Mouse (Mus musculus): ENCODE results near the gene Dnmt3c. TPM values are rescaled to one million over a fixed set of nuclear protein-coding genes. Genes with fewer than 3 reads are reported as not detected.

Dnmt3c gene
- polyA plus RNA-seq, 1 experiment, result 1.2 TPM

- no peak overlapping the region for H3K4me3 ChIP-seq (ENCODE audit: control insufficient read depth, low read depth, low read length)
- no peak for TF ChIP-seq POLR2A (IDR thresholded peaks at IDR 0.05; ENCODE audit: control insufficient read depth, low read depth, low read length)
- no peak for TF ChIP-seq CTCF (IDR thresholded peaks at IDR 0.05; ENCODE audit: control insufficient read depth, insufficient read depth, insufficient replicate concordance, low read depth, low read length)
- no peaks in the 10 kb centered on the region for H3K27me3 ChIP-seq (ENCODE audit: control insufficient read depth, insufficient read depth, low read length)
- H3K36me3 ChIP-seq (ENCODE audit: control insufficient read depth, insufficient read depth, low read length), result no peaks in the 10 kb centered on the region; the same call in none of the 2 replicates
- no peak overlapping the region for H3K27ac ChIP-seq (ENCODE audit: control insufficient read depth, insufficient read depth, low read depth, low read length)
- H3K4me1 ChIP-seq (ENCODE audit: control insufficient read depth, insufficient read depth, low read length), result no peaks in the 10 kb centered on the region
These were observed 53.9 kb downstream of the Dnmt3c start for GRCm38 (mm10) chr2:153750363-153750762.

GRCm38 (mm10) chr2:153762121-153762520 lies 65.7 kb downstream of the Dnmt3c start:
- Histone ChIP-seq H3K27ac (ENCODE audit: control insufficient read depth, insufficient read depth, low read depth, low read length) (no peak overlapping the region), H3K4me1 (ENCODE audit: control insufficient read depth, insufficient read depth, low read length) (no peaks in the 10 kb centered on the region), H3K4me3 (ENCODE audit: control insufficient read depth, low read depth, low read length) (no peak overlapping the region), H3K36me3 (ENCODE audit: control insufficient read depth, insufficient read depth, low read length) (peaks cover 6% of the 10 kb centered on the region), H3K27me3 (ENCODE audit: control insufficient read depth, insufficient read depth, low read length) (no peaks in the 10 kb centered on the region)
- TF ChIP-seq CTCF (IDR thresholded peaks at IDR 0.05; ENCODE audit: control insufficient read depth, insufficient read depth, insufficient replicate concordance, low read depth, low read length) (no peak), POLR2A (IDR thresholded peaks at IDR 0.05; ENCODE audit: control insufficient read depth, low read depth, low read length) (no peak)

- TF ChIP-seq CTCF (IDR thresholded peaks at IDR 0.05; ENCODE audit: control insufficient read depth, insufficient read depth, insufficient replicate concordance, low read depth, low read length) (no peak), POLR2A (IDR thresholded peaks at IDR 0.05; ENCODE audit: control insufficient read depth, low read depth, low read length) (no peak)
- Histone ChIP-seq H3K27ac (ENCODE audit: control insufficient read depth, insufficient read depth, low read depth, low read length) (no peak overlapping the region), H3K4me3 (ENCODE audit: control insufficient read depth, low read depth, low read length) (no peak overlapping the region), H3K4me1 (ENCODE audit: control insufficient read depth, insufficient read depth, low read length) (no peaks in the 10 kb centered on the region; the same call in 1 of the 2 replicates), H3K27me3 (ENCODE audit: control insufficient read depth, insufficient read depth, low read length) (no peaks in the 10 kb centered on the region), H3K36me3 (ENCODE audit: control insufficient read depth, insufficient read depth, low read length) (peaks cover 3% of the 10 kb centered on the region)
These were observed 71.0 kb downstream of the Dnmt3c start for GRCm38 (mm10) chr2:153767484-153767883.

GRCm38 (mm10) chr2:153768881-153769280 lies 72.4 kb downstream of the Dnmt3c start:
- TF ChIP-seq CTCF (IDR thresholded peaks at IDR 0.05; ENCODE audit: control insufficient read depth, insufficient read depth, insufficient replicate concordance, low read depth, low read length), result no peak
- TF ChIP-seq POLR2A (IDR thresholded peaks at IDR 0.05; ENCODE audit: control insufficient read depth, low read depth, low read length), result no peak
- no peak overlapping the region for H3K27ac ChIP-seq (ENCODE audit: control insufficient read depth, insufficient read depth, low read depth, low read length)
- no peaks in the 10 kb centered on the region for H3K27me3 ChIP-seq (ENCODE audit: control insufficient read depth, insufficient read depth, low read length)
- H3K4me1 ChIP-seq (ENCODE audit: control insufficient read depth, insufficient read depth, low read length), result peaks cover 4% of the 10 kb centered on the region
- no peaks in the 10 kb centered on the region; the same call in none of the 2 replicates for H3K36me3 ChIP-seq (ENCODE audit: control insufficient read depth, insufficient read depth, low read length)
- no peak overlapping the region for H3K4me3 ChIP-seq (ENCODE audit: control insufficient read depth, low read depth, low read length)

- H3K27ac ChIP-seq (ENCODE audit: control insufficient read depth, insufficient read depth, low read depth, low read length), result 0 out of 2 replicates have a peak overlapping the region, but pooled peaks have one; percentile 49
- TF ChIP-seq POLR2A (IDR thresholded peaks at IDR 0.05; ENCODE audit: control insufficient read depth, low read depth, low read length) (no peak), CTCF (IDR thresholded peaks at IDR 0.05; ENCODE audit: control insufficient read depth, insufficient read depth, insufficient replicate concordance, low read depth, low read length) (no peak)
- no peaks in the 10 kb centered on the region; the same call in 1 of the 2 replicates for H3K36me3 ChIP-seq (ENCODE audit: control insufficient read depth, insufficient read depth, low read length)
- no peaks in the 10 kb centered on the region for H3K27me3 ChIP-seq (ENCODE audit: control insufficient read depth, insufficient read depth, low read length)
- no peak overlapping the region for H3K4me3 ChIP-seq (ENCODE audit: control insufficient read depth, low read depth, low read length)
- H3K4me1 ChIP-seq (ENCODE audit: control insufficient read depth, insufficient read depth, low read length), result peaks cover 4% of the 10 kb centered on the region
These were observed 76.5 kb downstream of the Dnmt3c start for GRCm38 (mm10) chr2:153772950-153773349.

- no peaks in the 10 kb centered on the region for H3K27me3 ChIP-seq (ENCODE audit: control insufficient read depth, insufficient read depth, low read length)
- no peak overlapping the region for H3K4me3 ChIP-seq (ENCODE audit: control insufficient read depth, low read depth, low read length)
- no peak overlapping the region for H3K27ac ChIP-seq (ENCODE audit: control insufficient read depth, insufficient read depth, low read depth, low read length)
- H3K36me3 ChIP-seq (ENCODE audit: control insufficient read depth, insufficient read depth, low read length), result no peaks in the 10 kb centered on the region; the same call in none of the 2 replicates
- H3K4me1 ChIP-seq (ENCODE audit: control insufficient read depth, insufficient read depth, low read length), result peaks cover 15% of the 10 kb centered on the region
- no peak for TF ChIP-seq POLR2A (IDR thresholded peaks at IDR 0.05; ENCODE audit: control insufficient read depth, low read depth, low read length)
- no peak for TF ChIP-seq CTCF (IDR thresholded peaks at IDR 0.05; ENCODE audit: control insufficient read depth, insufficient read depth, insufficient replicate concordance, low read depth, low read length)
These were observed 79.0 kb downstream of the Dnmt3c start for GRCm38 (mm10) chr2:153775472-153775871.

GRCm38 (mm10) chr2:153778638-153779362 lies 82.3 kb downstream of the Dnmt3c start:
- Histone ChIP-seq H3K4me3 (ENCODE audit: control insufficient read depth, low read depth, low read length) (peak overlapping the region; percentile 83), H3K27ac (ENCODE audit: control insufficient read depth, insufficient read depth, low read depth, low read length) (peak overlapping the region; percentile 86), H3K27me3 (ENCODE audit: control insufficient read depth, insufficient read depth, low read length) (no peaks in the 10 kb centered on the region), H3K36me3 (ENCODE audit: control insufficient read depth, insufficient read depth, low read length) (no peaks in the 10 kb centered on the region; the same call in none of the 2 replicates), H3K4me1 (ENCODE audit: control insufficient read depth, insufficient read depth, low read length) (peaks cover 13% of the 10 kb centered on the region)
- peak; percentile 87 for TF ChIP-seq POLR2A (IDR thresholded peaks at IDR 0.05; ENCODE audit: control insufficient read depth, low read depth, low read length)
- no peak; the same call in 1 of the 2 replicates for TF ChIP-seq CTCF (IDR thresholded peaks at IDR 0.05; ENCODE audit: control insufficient read depth, insufficient read depth, insufficient replicate concordance, low read depth, low read length)

Other genes with a start within 250 kb of the Dnmt3c start
- 1.9 and 4.2 TPM in 2 replicates for gene 4930404H24Rik, start 203.9 kb upstream of the Dnmt3c start, polyA plus RNA-seq (2012; rRNA removed)
- 241 and 252 TPM in 2 replicates for gene Nol4l, start 166.7 kb upstream of the Dnmt3c start, polyA plus RNA-seq (2012; rRNA removed)
- gene Commd7, start 63.9 kb upstream of the Dnmt3c start, polyA plus RNA-seq (2012; rRNA removed), result 5.0 and 5.2 TPM in 2 replicates
- 2.4 and 2.9 TPM in 2 replicates for gene Dnmt3b, start 47.2 kb upstream of the Dnmt3c start, polyA plus RNA-seq (2012; rRNA removed)
- gene Mapre1, start 44.6 kb downstream of the Dnmt3c start, polyA plus RNA-seq (2012; rRNA removed), result 6.3 and 8.2 TPM in 2 replicates
- 41.4 and 46.4 TPM in 2 replicates for gene Efcab8, start 83.3 kb downstream of the Dnmt3c start, polyA plus RNA-seq (2012; rRNA removed)
- gene Sun5, start 174.4 kb downstream of the Dnmt3c start, polyA plus RNA-seq (2012; rRNA removed), result 255 and 271 TPM in 2 replicates
- gene Bpifb2, start 178.4 kb downstream of the Dnmt3c start, polyA plus RNA-seq (2012; rRNA removed), result 7.2 and 7.7 TPM in 2 replicates
- 0.21 and 0.36 TPM in 2 replicates for gene Bpifb6, start 203.7 kb downstream of the Dnmt3c start, polyA plus RNA-seq (2012; rRNA removed)
- gene Bpifb3, start 221.6 kb downstream of the Dnmt3c start, polyA plus RNA-seq (2012; rRNA removed), result 5.0 and 5.4 TPM in 2 replicates
- 0.33 and 0.64 TPM in 2 replicates for gene Bpifb4, start 241.6 kb downstream of the Dnmt3c start, polyA plus RNA-seq (2012; rRNA removed)

All from testis, adult 2 months (tissue).